Mouse (Mus musculus) cerebellum, adult 2 months (tissue): ENCODE measurements around the gene Prn. TPM values are rescaled to one million over a fixed set of nuclear protein-coding genes. Genes with fewer than 3 reads are reported as not detected.

Experiments used
- DNase-seq, 2 experiments: peaks; one replicate each; pipeline ENCODE4 v3.0.0; 2021
- H3K27ac ChIP-seq: fragments of 200-500 bp; 2 replicates; pipeline ENCODE4 v1.5.1; 2012; ENCODE audit warnings: low read length, control low read depth, inconsistent platforms; ENCODE audit not compliant: insufficient read depth
- H3K27me3 ChIP-seq: fragments of 200-500 bp; 2 replicates; pipeline ENCODE4 v1.6.1; 2012; ENCODE audit warnings: inconsistent platforms, mild to moderate bottlenecking, low read length, moderate library complexity; ENCODE audit not compliant: control insufficient read depth, insufficient read depth
- H3K4me1 ChIP-seq: fragments of 200-500 bp; 2 replicates; pipeline ENCODE4 v1.6.1; 2011; ENCODE audit warnings: low read length; ENCODE audit not compliant: control insufficient read depth, insufficient read depth
- H3K4me3 ChIP-seq: fragments of 200-500 bp; replicated peaks from 2 replicates; pipeline ENCODE3; 2011; ENCODE audit warnings: mild to moderate bottlenecking, low read depth, low read length, control low read depth; ENCODE audit not compliant: insufficient read depth
- CTCF ChIP-seq: fragments of 200-500 bp; IDR thresholded peaks from 2 replicates; pipeline ENCODE4 v1.5.1; 2011; ENCODE audit warnings: low read depth, mild to moderate bottlenecking, control low read depth, low read length, moderate library complexity, borderline replicate concordance; ENCODE audit not compliant: insufficient read depth
- POLR2A ChIP-seq: fragments of 200-500 bp; IDR thresholded peaks from 2 replicates; pipeline ENCODE4 v1.6.1; 2011; ENCODE audit warnings: low read length, control low read depth, borderline replicate concordance; ENCODE audit not compliant: insufficient read depth
- WGBS: fragments of 180-500 bp; shearing (Covaris S2); methylation state at CpG from one replicate; pipeline ENCODE4 v1.1.7; 2018; 5-methylcytosine and 5-hydroxymethylcytosine counted together
- polyA plus RNA-seq: library from polyadenylated mRNA; depleted of rRNA; stranded (reverse); fragments of >200 nt; gene quantifications from 2 replicates; pipeline ENCODE4 v1.2.3, GENCODE M21; 2012; rRNA removed

Prn gene
- polyA plus RNA-seq, 1 experiment = not detected

- DNase-seq = no peak
- no peaks in the 10 kb centered on the region for H3K4me1 ChIP-seq
- no peak overlapping the region for H3K27ac ChIP-seq
- no peaks in the 10 kb centered on the region for H3K27me3 ChIP-seq
- H3K4me3 ChIP-seq = no peak overlapping the region
- 84% methylated on average over 9 of the region's 9 CpGs for WGBS
- no peak for TF ChIP-seq POLR2A
- no peak for TF ChIP-seq CTCF
Measured at GRCm38 (mm10) chr2:132004495-132005136, 94.9 kb downstream of the Prn start.

DNA sequence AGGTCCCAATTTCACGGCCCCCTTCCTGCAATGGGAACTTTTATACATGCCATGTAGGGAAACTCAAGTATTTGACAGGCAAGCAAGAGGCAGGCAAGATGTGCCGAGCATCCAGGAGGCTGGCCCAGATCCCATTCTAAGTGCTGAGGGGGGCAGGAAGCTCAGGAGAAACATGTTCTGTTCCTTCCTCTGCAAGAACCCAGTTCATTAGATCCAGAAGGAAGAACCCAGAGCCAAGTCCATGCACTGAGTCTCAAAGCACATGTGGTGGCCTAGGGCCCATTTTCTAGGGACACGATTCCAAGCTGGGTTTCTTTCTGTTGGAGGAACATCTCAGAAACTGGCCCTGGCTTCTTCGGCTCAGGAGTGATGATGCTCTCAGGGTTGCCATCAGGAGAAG, 95.7 kb downstream of the Prn start:
- H3K27me3 ChIP-seq = no peaks in the 10 kb centered on the region
- H3K4me3 ChIP-seq = no peak overlapping the region
- WGBS = 71% methylated on average over 4 of the region's 4 CpGs
- no peak for DNase-seq
- no peak overlapping the region for H3K27ac ChIP-seq
- no peaks in the 10 kb centered on the region for H3K4me1 ChIP-seq
- TF ChIP-seq POLR2A (no peak), CTCF (no peak)

Other genes with a start within 250 kb of the Prn start
- gene Erv3, start 50.2 kb upstream of the Prn start, polyA plus RNA-seq = 0.33 and 0.54 TPM in 2 replicates
- 570 and 571 TPM in 2 replicates for gene Prnp, start within 50 bp of the Prn start, polyA plus RNA-seq
- 0.31 and 0.35 TPM in 2 replicates for gene Prnd, start 40.9 kb downstream of the Prn start, polyA plus RNA-seq
- 35.8 and 44.7 TPM in 2 replicates for gene Rassf2, start 120.3 kb downstream of the Prn start, polyA plus RNA-seq
- gene Slc23a2, start 235.2 kb downstream of the Prn start, polyA plus RNA-seq = 68.6 and 76.9 TPM in 2 replicates